11 mouse cellular contexts compared by ENCODE assay signal in the genomic region with DNA sequence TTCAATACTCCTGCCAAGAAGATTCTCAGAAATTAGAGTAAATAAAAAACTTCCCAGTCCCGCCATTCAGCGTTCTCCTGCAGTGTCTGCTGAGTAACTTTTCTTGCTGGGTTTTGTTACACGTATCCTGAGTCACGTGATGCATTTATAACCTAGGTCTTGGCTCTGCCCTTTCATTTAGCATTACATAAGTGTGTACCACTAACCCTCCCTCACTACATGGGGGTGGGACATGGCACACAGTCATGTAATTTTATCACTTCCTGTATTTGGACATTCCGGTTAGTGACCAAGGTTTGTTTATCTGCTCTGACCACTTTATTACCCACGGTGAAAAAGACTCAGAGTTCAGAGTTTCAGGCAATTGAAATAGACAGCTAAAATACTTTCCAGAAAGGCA.
DNase-seq lines count a peak whose midpoint lies in the region; ATAC-seq and TF ChIP-seq lines count a peak whose summit lies in the region.
"Had no signal": no experiment of that assay in that cellular context is flagged by ENCODE, and none has a peak within 500 bp of the region (broad histone marks: within the 10 kb centered on the region; RNA-seq: fewer than 3 reads in every experiment).

No protein-coding gene starts in this region.

- no peaks in the 10 kb centered on the region for H3K79me2 ChIP-seq in heart, adult 2 months (replicated peaks; ENCODE audit: control insufficient read depth, insufficient read depth, low read length)

- H3K4me2 ChIP-seq in heart, embryonic 11.5 days: no peak overlapping the region
- no peak overlapping the region for H3K4me2 ChIP-seq in kidney, embryonic 15.5 days

- H3K9me3 ChIP-seq in heart, embryonic 11.5 days (replicated peaks; ENCODE audit: control insufficient read depth, low read length): no peaks in the 10 kb centered on the region
- no peaks in the 10 kb centered on the region for H3K9me3 ChIP-seq in kidney, embryonic 15.5 days (replicated peaks)

- peak overlapping the region; percentile 62 for H3K27ac ChIP-seq in heart, adult 2 months
- no peak overlapping the region for H3K27ac ChIP-seq in heart, embryonic 11.5 days (ENCODE audit: low read depth, low read length)
- H3K27ac ChIP-seq in kidney, embryonic 15.5 days: peak overlapping the region; percentile 62

- peak; percentile 56 to 64 for DNase-seq in heart, adult 2 months
- DNase-seq in gastrocnemius, postnatal 25 days: peak; percentile 56
- peak; percentile 26 for DNase-seq in ovary, postnatal 14 days (ENCODE audit: low spot score)
- DNase-seq in frontal cortex, postnatal 36 days (ENCODE audit: low spot score in 2 of 2): no peak
- DNase-seq in layer of hippocampus, postnatal 25 days (ENCODE audit: extremely low spot score in 1 of 2, low spot score in 1 of 2): no peak
- no peak for DNase-seq in cerebellum, adult 9-11 months

- TF ChIP-seq EP300 in heart, adult 2 months (IDR thresholded peaks at IDR 0.05; ENCODE audit: insufficient read depth, low read depth, low read length): no peak

- H3K4me1 ChIP-seq in heart, adult 2 months (ENCODE audit: control insufficient read depth, insufficient read depth, low read length): peaks cover 8% of the 10 kb centered on the region
- peaks cover 20% of the 10 kb centered on the region for H3K4me1 ChIP-seq in heart, embryonic 11.5 days (ENCODE audit: control insufficient read depth, insufficient read depth, low read length)
- peaks cover 44% of the 10 kb centered on the region for H3K4me1 ChIP-seq in kidney, embryonic 15.5 days

- no peak for ATAC-seq in heart, embryonic 11.5 days (replicated peaks; ENCODE audit: insufficient number of reproducible peaks, low FRiP score, low TSS enrichment)
- ATAC-seq in kidney, embryonic 15.5 days (replicated peaks; ENCODE audit: low FRiP score): peak; percentile 49; the same call in 1 of the 2 replicates
- ATAC-seq: forebrain, embryonic 16.5 days; midbrain, embryonic 16.5 days had no signal

- intact Hi-C loops in heart, adult 2 months (cut with DNase I): loop anchor here (2.0 kb wide), 1 partner anchor 38 kb away; no protein-coding TSS in a partner anchor

- H3K4me3 ChIP-seq in heart, adult 2 months: no peak overlapping the region
- H3K4me3 ChIP-seq in heart, embryonic 11.5 days (ENCODE audit: low read depth, low read length): no peak overlapping the region
- H3K4me3 ChIP-seq in kidney, embryonic 15.5 days (replicated peaks): no peak overlapping the region

- 27% methylated on average over 6 of the region's 6 CpGs for WGBS in heart, adult 2 months
- WGBS in heart, embryonic 11.5 days (ENCODE audit: insufficient replicate concordance): 72% methylated on average over 6 of the region's 6 CpGs
- 32% methylated on average over 6 of the region's 6 CpGs for WGBS in kidney, embryonic 15.5 days

- no peak for TF ChIP-seq POLR2A in heart, adult 2 months (IDR thresholded peaks at IDR 0.05; ENCODE audit: insufficient read depth, low read depth, low read length)

- peaks cover 2% of the 10 kb centered on the region; the same call in 1 of the 2 replicates for H3K36me3 ChIP-seq in heart, adult 2 months (ENCODE audit: control insufficient read depth, insufficient read depth, low read length)
- no peaks in the 10 kb centered on the region for H3K36me3 ChIP-seq in heart, embryonic 11.5 days (ENCODE audit: control insufficient read depth, insufficient read depth, low read length)
- peaks cover 23% of the 10 kb centered on the region for H3K36me3 ChIP-seq in kidney, embryonic 15.5 days

- no peaks in the 10 kb centered on the region for H3K27me3 ChIP-seq in heart, adult 2 months (ENCODE audit: control insufficient read depth, insufficient read depth, low read length)
- no peaks in the 10 kb centered on the region for H3K27me3 ChIP-seq in heart, embryonic 11.5 days (ENCODE audit: control insufficient read depth, insufficient read depth, low read length)
- no peaks in the 10 kb centered on the region for H3K27me3 ChIP-seq in kidney, embryonic 15.5 days
- H3K27me3 ChIP-seq: CH12.LX had no signal

- no peak for TF ChIP-seq CTCF in heart, adult 2 months (IDR thresholded peaks at IDR 0.05)

- no peak overlapping the region for H3K9ac ChIP-seq in heart, adult 2 months (ENCODE audit: low read depth, low read length)
- no peak overlapping the region for H3K9ac ChIP-seq in heart, embryonic 11.5 days (ENCODE audit: low read depth, low read length)
- no peak overlapping the region for H3K9ac ChIP-seq in kidney, embryonic 15.5 days

Comparison
In these comparisons a context has a peak if more than half of its experiments do, and no peak if none do; other contexts are left out.
1. DNase-seq: peak in heart, adult 2 months (2 of 2), gastrocnemius, postnatal 25 days (single experiment) and ovary, postnatal 14 days (single experiment); none in frontal cortex, postnatal 36 days (0 of 2), layer of hippocampus, postnatal 25 days (0 of 2) and cerebellum, adult 9-11 months (single experiment).